Comparison of ENCODE assay signal across 15 mouse cellular contexts in the genomic region with DNA sequence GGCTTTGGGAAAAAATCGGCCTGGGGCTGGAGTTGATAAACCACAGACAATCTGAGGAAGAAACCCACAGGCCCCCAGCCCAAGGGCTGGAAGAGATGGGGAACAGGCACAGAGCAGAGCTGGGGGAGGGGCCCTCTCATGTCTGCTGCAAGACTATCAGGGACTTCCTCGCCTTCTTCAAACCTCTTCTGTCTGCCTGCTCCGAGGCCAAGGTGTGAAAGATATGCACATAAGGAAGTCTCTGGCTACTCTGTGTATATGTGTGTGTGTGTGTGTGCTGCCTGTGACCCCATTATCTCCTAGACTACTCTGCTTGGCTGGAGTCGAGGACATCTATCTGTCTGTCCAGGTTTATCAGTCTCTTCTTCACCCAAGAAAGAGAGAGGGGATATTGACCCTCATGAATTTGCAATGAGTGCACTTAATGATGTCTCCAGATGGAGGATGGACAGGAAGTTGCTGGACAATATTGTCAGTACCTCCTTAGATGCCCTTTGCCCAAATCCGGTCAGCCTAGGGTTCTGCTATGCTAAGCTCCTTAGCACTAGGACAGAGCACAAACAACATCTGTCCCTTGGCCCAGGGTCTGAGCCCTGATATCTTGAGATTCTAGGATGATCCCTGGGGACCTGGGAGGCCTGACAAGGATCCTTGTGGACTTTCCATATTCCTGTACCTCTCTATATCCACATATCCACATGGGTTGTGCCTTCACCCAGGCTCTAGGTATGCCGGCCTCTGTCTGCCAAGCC. TPM values are rescaled to one million over a fixed set of nuclear protein-coding genes. Genes with fewer than 3 reads are reported as not detected.
DNase-seq lines count a peak whose midpoint lies in the region; ATAC-seq and TF ChIP-seq lines count a peak whose summit lies in the region.
"Had no signal": no experiment of that assay in that cellular context is flagged by ENCODE, and none has a peak within 500 bp of the region (broad histone marks: within the 10 kb centered on the region; RNA-seq: fewer than 3 reads in every experiment).

No protein-coding gene starts in this region.

- H3K4me1 ChIP-seq in forebrain, embryonic 13.5 days: peaks cover 46% of the 10 kb centered on the region
- peaks cover 13% of the 10 kb centered on the region; the same call in 1 of the 2 replicates for H3K4me1 ChIP-seq in hindbrain, postnatal 0 days (ENCODE audit: insufficient read depth, low read length)
- H3K4me1 ChIP-seq in midbrain, embryonic 16.5 days (ENCODE audit: control insufficient read depth, insufficient read depth, low read length): peaks cover 46% of the 10 kb centered on the region
- peaks cover 20% of the 10 kb centered on the region for H3K4me1 ChIP-seq in intestine, embryonic 15.5 days (replicated peaks)

- no peaks in the 10 kb centered on the region for H3K9me3 ChIP-seq in forebrain, embryonic 13.5 days (replicated peaks)
- no peaks in the 10 kb centered on the region for H3K9me3 ChIP-seq in hindbrain, postnatal 0 days (ENCODE audit: low read length)
- H3K9me3 ChIP-seq in midbrain, embryonic 16.5 days (replicated peaks; ENCODE audit: control insufficient read depth, low read length, poor library complexity, severe bottlenecking): no peaks in the 10 kb centered on the region
- H3K9me3 ChIP-seq in intestine, embryonic 15.5 days: no peaks in the 10 kb centered on the region
- H3K9me3 ChIP-seq: heart, embryonic 15.5 days had no signal

- peak; percentile 47 for DNase-seq in MEL-GATA-1-ER (ENCODE audit: extremely low read depth, low read depth)
- no peak for DNase-seq in hindbrain, postnatal 0 days (ENCODE audit: low spot score)
- no peak for DNase-seq in gastrocnemius, postnatal 4 days (ENCODE audit: low spot score in 2 of 2)
- no peak for DNase-seq in gastrocnemius, postnatal 10 days
- DNase-seq: adrenal gland, adult 2 months; cerebellum, postnatal 14 days; gastrocnemius, adult 2 months; kidney, postnatal 4 days had no signal

- no peak overlapping the region for H3K4me3 ChIP-seq in forebrain, embryonic 13.5 days
- H3K4me3 ChIP-seq in hindbrain, postnatal 0 days (ENCODE audit: low read length): no peak overlapping the region
- no peak overlapping the region for H3K4me3 ChIP-seq in midbrain, embryonic 16.5 days (ENCODE audit: low read depth, low read length)
- no peak overlapping the region for H3K4me3 ChIP-seq in intestine, embryonic 15.5 days (replicated peaks)
- H3K4me3 ChIP-seq: gastrocnemius, adult 2 months; heart, embryonic 15.5 days had no signal

- no peaks in the 10 kb centered on the region for H3K27me3 ChIP-seq in forebrain, embryonic 13.5 days
- no peaks in the 10 kb centered on the region for H3K27me3 ChIP-seq in hindbrain, postnatal 0 days (ENCODE audit: insufficient read depth, low read length)
- no peaks in the 10 kb centered on the region for H3K27me3 ChIP-seq in midbrain, embryonic 16.5 days (ENCODE audit: control insufficient read depth, insufficient read depth, low read depth, low read length)
- H3K27me3 ChIP-seq in intestine, embryonic 15.5 days (replicated peaks): no peaks in the 10 kb centered on the region

- 0 out of 2 replicates have a peak overlapping the region, but pooled peaks have one; percentile 12 for H3K4me2 ChIP-seq in forebrain, embryonic 13.5 days
- H3K4me2 ChIP-seq in hindbrain, postnatal 0 days (ENCODE audit: low read depth, low read length): no peak overlapping the region
- peak overlapping the region; percentile 27 for H3K4me2 ChIP-seq in midbrain, embryonic 16.5 days (ENCODE audit: low read length)
- H3K4me2 ChIP-seq in intestine, embryonic 15.5 days (replicated peaks): no peak overlapping the region
- H3K4me2 ChIP-seq: heart, embryonic 15.5 days had no signal

- 70% methylated on average over 6 of the region's 6 CpGs for whole genome bisulfite sequencing in forebrain, embryonic 13.5 days
- 72% methylated on average over 6 of the region's 6 CpGs for WGBS in hindbrain, postnatal 0 days
- WGBS in midbrain, embryonic 16.5 days: 63% methylated on average over 6 of the region's 6 CpGs
- WGBS in intestine, embryonic 15.5 days: 57% methylated on average over 6 of the region's 6 CpGs

- H3K9ac ChIP-seq in forebrain, embryonic 13.5 days: no peak overlapping the region
- H3K9ac ChIP-seq in hindbrain, postnatal 0 days (replicated peaks; ENCODE audit: low read length): no peak overlapping the region
- peak overlapping the region; percentile 33; the same call in 1 of the 2 replicates for H3K9ac ChIP-seq in midbrain, embryonic 16.5 days (ENCODE audit: low read depth, low read length)
- H3K9ac ChIP-seq in intestine, embryonic 15.5 days: no peak overlapping the region
- H3K9ac ChIP-seq: heart, embryonic 15.5 days had no signal

- no peak for ATAC-seq in forebrain, embryonic 13.5 days
- peak; percentile 3; the same call in 1 of the 2 replicates for ATAC-seq in hindbrain, postnatal 0 days
- ATAC-seq in midbrain, embryonic 16.5 days: no peak
- ATAC-seq in intestine, embryonic 15.5 days: no peak
- ATAC-seq: CD4-positive, CD25-positive, alpha-beta regulatory T cell, adult 4 months had no signal

- no peaks in the 10 kb centered on the region for H3K36me3 ChIP-seq in forebrain, embryonic 13.5 days (ENCODE audit: poor library complexity, severe bottlenecking)
- H3K36me3 ChIP-seq in hindbrain, postnatal 0 days (ENCODE audit: insufficient read depth, low read length): no peaks in the 10 kb centered on the region
- H3K36me3 ChIP-seq in midbrain, embryonic 16.5 days (ENCODE audit: control insufficient read depth, insufficient read depth, low read length): no peaks in the 10 kb centered on the region
- no peaks in the 10 kb centered on the region for H3K36me3 ChIP-seq in intestine, embryonic 15.5 days
- H3K36me3 ChIP-seq: heart, embryonic 15.5 days had no signal

- no peak for TF ChIP-seq CTCF in hindbrain, postnatal 0 days (IDR thresholded peaks at IDR 0.05; ENCODE audit: low read depth)

- peak overlapping the region; percentile 57; the same call in 1 of the 2 replicates for H3K27ac ChIP-seq in forebrain, embryonic 13.5 days
- peak overlapping the region; percentile 17 for H3K27ac ChIP-seq in hindbrain, postnatal 0 days
- H3K27ac ChIP-seq in midbrain, embryonic 16.5 days (ENCODE audit: low read length): peak overlapping the region; percentile 92
- no peak overlapping the region for H3K27ac ChIP-seq in intestine, embryonic 15.5 days
- H3K27ac ChIP-seq: gastrocnemius, adult 2 months; heart, embryonic 15.5 days had no signal

RNA-seq across cellular contexts. Expression of a gene that starts 18.8 kb away (rescaled TPM):
- polyA plus RNA-seq in forebrain, embryonic 13.5 days (2015; fragmentation: Nextera tagmentation; extraction: Ambion mirVana): 6.8 and 7.7 TPM in 2 replicates
- total RNA-seq in hindbrain, postnatal 0 days (2014; rRNA removed): 65.4 and 81.3 TPM in 2 replicates
- polyA plus RNA-seq in hindbrain, postnatal 0 days (2015; fragmentation: Nextera tagmentation; extraction: Ambion mirVana): 7.5 and 8.7 TPM in 2 replicates
- polyA plus RNA-seq in midbrain, embryonic 16.5 days (2015; fragmentation: Nextera tagmentation; extraction: Ambion mirVana): 16.6 and 19.2 TPM in 2 replicates
- total RNA-seq in gastrocnemius, postnatal 4 days (2021): 10 to 100 TPM; 26.4 to 27.2 TPM
- 8.9 and 11.2 TPM in 2 replicates for polyA plus RNA-seq in intestine, embryonic 15.5 days (2015; fragmentation: Nextera tagmentation; extraction: Ambion mirVana)
- 10 to 100 TPM; 11.9 to 18.0 TPM for total RNA-seq in gastrocnemius, postnatal 10 days (2021)
- total RNA-seq: megakaryocyte, adult 5-6 weeks had no signal
- polyA plus RNA-seq: CD4-positive, CD25-positive, alpha-beta regulatory T cell, adult 4 months had no signal

RNA-seq across cellular contexts. Expression of a gene that starts 41.7 kb away (rescaled TPM):
- polyA plus RNA-seq in forebrain, embryonic 13.5 days (2015; fragmentation: Nextera tagmentation; extraction: Ambion mirVana): 256 and 261 TPM in 2 replicates
- 85.5 and 149 TPM in 2 replicates for total RNA-seq in hindbrain, postnatal 0 days (2014; rRNA removed)
- 142 and 148 TPM in 2 replicates for polyA plus RNA-seq in hindbrain, postnatal 0 days (2015; fragmentation: Nextera tagmentation; extraction: Ambion mirVana)
- 239 and 270 TPM in 2 replicates for polyA plus RNA-seq in midbrain, embryonic 16.5 days (2015; fragmentation: Nextera tagmentation; extraction: Ambion mirVana)
- 100 to 1,000 TPM in 1 of 2 experiments, 10 to 100 TPM in 1; 73.6 to 101 TPM for total RNA-seq in gastrocnemius, postnatal 4 days (2021)
- 153 and 154 TPM in 2 replicates for polyA plus RNA-seq in intestine, embryonic 15.5 days (2015; fragmentation: Nextera tagmentation; extraction: Ambion mirVana)
- 10 to 100 TPM; 39.2 to 71.2 TPM for total RNA-seq in gastrocnemius, postnatal 10 days (2021)

RNA-seq across cellular contexts. Expression of a gene that starts 49.6 kb away (rescaled TPM):
- 1.3 and 1.8 TPM in 2 replicates for polyA plus RNA-seq in forebrain, embryonic 13.5 days (2015; fragmentation: Nextera tagmentation; extraction: Ambion mirVana)
- total RNA-seq in hindbrain, postnatal 0 days (2014; rRNA removed): 0.52 TPM in 1 of 2 replicates, not detected in the other
- 2.4 and 2.7 TPM in 2 replicates for polyA plus RNA-seq in hindbrain, postnatal 0 days (2015; fragmentation: Nextera tagmentation; extraction: Ambion mirVana)
- 1.6 and 2.2 TPM in 2 replicates for polyA plus RNA-seq in midbrain, embryonic 16.5 days (2015; fragmentation: Nextera tagmentation; extraction: Ambion mirVana)
- not detected for total RNA-seq in gastrocnemius, postnatal 4 days (2021)
- 0.82 and 1.9 TPM in 2 replicates for polyA plus RNA-seq in intestine, embryonic 15.5 days (2015; fragmentation: Nextera tagmentation; extraction: Ambion mirVana)
- not detected for total RNA-seq in gastrocnemius, postnatal 10 days (2021)
- total RNA-seq: gastrocnemius, adult 2 months; megakaryocyte, adult 5-6 weeks; neutrophil, adult 5-6 weeks had no signal

RNA-seq across cellular contexts. Expression of a gene that starts 59.8 kb away (rescaled TPM):
- polyA plus RNA-seq in forebrain, embryonic 13.5 days (2015; fragmentation: Nextera tagmentation; extraction: Ambion mirVana): 14.3 and 14.6 TPM in 2 replicates
- total RNA-seq in hindbrain, postnatal 0 days (2014; rRNA removed): 102 and 134 TPM in 2 replicates
- 52.1 and 54.5 TPM in 2 replicates for polyA plus RNA-seq in hindbrain, postnatal 0 days (2015; fragmentation: Nextera tagmentation; extraction: Ambion mirVana)
- 31.1 and 34.0 TPM in 2 replicates for polyA plus RNA-seq in midbrain, embryonic 16.5 days (2015; fragmentation: Nextera tagmentation; extraction: Ambion mirVana)
- 10 to 100 TPM; 10.6 to 11.3 TPM for total RNA-seq in gastrocnemius, postnatal 4 days (2021)
- 8.4 and 16.0 TPM in 2 replicates for polyA plus RNA-seq in intestine, embryonic 15.5 days (2015; fragmentation: Nextera tagmentation; extraction: Ambion mirVana)
- 10 to 100 TPM; 17.6 to 20.4 TPM for total RNA-seq in gastrocnemius, postnatal 10 days (2021)
- total RNA-seq: megakaryocyte, adult 5-6 weeks; neutrophil, adult 5-6 weeks had no signal
- polyA plus RNA-seq: CD4-positive, CD25-positive, alpha-beta regulatory T cell, adult 4 months had no signal

Comparison
In these comparisons a context has a peak if more than half of its experiments do, and no peak if none do; other contexts are left out.
1. H3K4me2 ChIP-seq: peak in forebrain, embryonic 13.5 days (single experiment) and midbrain, embryonic 16.5 days (single experiment); none in hindbrain, postnatal 0 days (single experiment) and intestine, embryonic 15.5 days (single experiment).